Mouse (Mus musculus) thymus, postnatal 14 days (tissue): Measurements from ENCODE around the gene Cpsf6.

Source experiments
- DNase-seq: peaks from one replicate; pipeline ENCODE4 v3.0.0; 2021

The Cpsf6 gene

GRCm38 (mm10) chr10:117379908-117380307 lies at the start of gene Cpsf6:
Gene Cpsf6 (minus strand): TSS chr10:117380015.
- no peak for DNase-seq

- no peak for DNase-seq
These were observed 46.8 kb upstream of the Cpsf6 start for GRCm38 (mm10) chr10:117426615-117426969.

GRCm38 (mm10) chr10:117425907-117426614 lies 46.2 kb upstream of the Cpsf6 start:
- DNase-seq = no peak

GRCm38 (mm10) chr10:117425013-117425412 lies 45.2 kb upstream of the Cpsf6 start:
- DNase-seq = no peak

- DNase-seq = no peak
These were observed 44.5 kb upstream of the Cpsf6 start for GRCm38 (mm10) chr10:117424146-117424905.

- no peak for DNase-seq
These were observed 43.5 kb upstream of the Cpsf6 start for GRCm38 (mm10) chr10:117423025-117424002.

- no peak for DNase-seq
These were observed 42.5 kb upstream of the Cpsf6 start for GRCm38 (mm10) chr10:117422174-117422808.

- no peak for DNase-seq
These were observed 41.7 kb upstream of the Cpsf6 start for GRCm38 (mm10) chr10:117421283-117422107.

- DNase-seq = no peak
These were observed 40.9 kb upstream of the Cpsf6 start for GRCm38 (mm10) chr10:117420502-117421282.

- no peak for DNase-seq
These were observed 39.9 kb upstream of the Cpsf6 start for GRCm38 (mm10) chr10:117419577-117420290.

- DNase-seq = no peak
These were observed 38.9 kb upstream of the Cpsf6 start for GRCm38 (mm10) chr10:117418668-117419237.

- no peak for DNase-seq
These were observed 38.2 kb upstream of the Cpsf6 start for GRCm38 (mm10) chr10:117417772-117418667.

- DNase-seq = no peak
These were observed 37.6 kb upstream of the Cpsf6 start for GRCm38 (mm10) chr10:117417470-117417767.

- DNase-seq = no peak
These were observed 37.0 kb upstream of the Cpsf6 start for GRCm38 (mm10) chr10:117416636-117417469.

- no peak for DNase-seq
These were observed 36.3 kb upstream of the Cpsf6 start for GRCm38 (mm10) chr10:117416095-117416494.

- DNase-seq = no peak
These were observed 35.7 kb upstream of the Cpsf6 start for GRCm38 (mm10) chr10:117415364-117416057.

- DNase-seq = no peak
These were observed 34.9 kb upstream of the Cpsf6 start for GRCm38 (mm10) chr10:117414726-117415125.
